Mouse (Mus musculus) gastrocnemius, adult 8-10 months (tissue): ENCODE results near the gene Gm20812. TPM values are rescaled to one million over a fixed set of nuclear protein-coding genes. Genes with fewer than 3 reads are reported as not detected.
"Not testable (repeated sequence)": the region's sequence is repeated elsewhere in the genome, so short reads cannot be mapped to it uniquely, and the experiment has no call there.

Source experiments
- DNase-seq, 2 experiments: peaks; one replicate each; pipeline ENCODE4 v3.0.0; 2022; ENCODE audit warnings: low spot score in 2 of 2
- total RNA-seq, 4 experiments: library from RNA; stranded (reverse); gene quantifications; 2 replicates each; pipeline ENCODE4 v1.2.4; 2022

Gm20812 gene
- not detected for total RNA-seq

GRCm38 (mm10) chrY:12381681-12382080 is at the start of gene Gm20812:
Gene Gm20812, plus strand, starts transcription at chrY:12381981.
- DNase-seq: not testable (repeated sequence)

Other genes starting within 250 kb of the Gm20812 start
- not detected for gene Gm29554, start 108.0 kb upstream of the Gm20812 start, total RNA-seq